34 mouse cellular contexts compared by ENCODE assay signal in the genomic region with DNA sequence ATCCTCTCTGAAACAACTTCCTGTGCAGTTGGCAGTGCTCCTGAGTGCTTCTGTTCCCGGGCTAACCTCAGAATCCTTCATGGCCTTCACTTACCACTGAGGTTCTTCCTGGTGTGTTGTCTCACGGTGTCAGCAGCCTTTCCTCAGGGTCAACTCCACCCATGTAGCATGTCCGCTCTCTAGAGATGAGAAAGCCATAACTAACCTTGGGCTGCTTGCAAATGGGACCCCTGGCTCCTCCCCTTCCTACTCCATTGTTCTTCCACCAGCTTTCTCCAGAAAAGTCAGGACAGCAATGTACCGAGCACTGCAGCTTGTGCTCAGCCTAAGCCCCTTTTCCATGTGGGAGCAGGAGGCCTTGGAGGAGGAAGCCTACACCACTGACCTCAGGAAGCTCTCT. TPM values are rescaled to one million over a fixed set of nuclear protein-coding genes. Genes with fewer than 3 reads are reported as not detected.
DNase-seq lines count a peak whose midpoint lies in the region; ATAC-seq and TF ChIP-seq lines count a peak whose summit lies in the region.
"Had no signal": no experiment of that assay in that cellular context is flagged by ENCODE, and none has a peak within 500 bp of the region (broad histone marks: within the 10 kb centered on the region; RNA-seq: fewer than 3 reads in every experiment).

No protein-coding gene starts in this region.

- H3K27ac ChIP-seq in heart, postnatal 0 days (ENCODE audit: low read depth) = peak overlapping the region; percentile 52
- H3K27ac ChIP-seq in liver, embryonic 16.5 days (ENCODE audit: low read length) = 0 out of 2 replicates have a peak overlapping the region, but pooled peaks have one; percentile 12
- 0 out of 2 replicates have a peak overlapping the region, but pooled peaks have one; percentile 21 for H3K27ac ChIP-seq in embryonic facial prominence, embryonic 10.5 days (replicated peaks)
- H3K27ac ChIP-seq: hindbrain, embryonic 15.5 days; kidney, postnatal 0 days; liver, embryonic 15.5 days had no signal

- no peaks in the 10 kb centered on the region for H3K27me3 ChIP-seq in heart, postnatal 0 days (ENCODE audit: control insufficient read depth, insufficient read depth, low read length)
- H3K27me3 ChIP-seq in liver, embryonic 16.5 days (ENCODE audit: control insufficient read depth, insufficient read depth, low read depth, low read length) = peaks cover 5% of the 10 kb centered on the region
- peaks cover 40% of the 10 kb centered on the region for H3K27me3 ChIP-seq in embryonic facial prominence, embryonic 10.5 days (replicated peaks; ENCODE audit: low read depth, poor library complexity, severe bottlenecking)
- H3K27me3 ChIP-seq: hindbrain, embryonic 15.5 days had no signal

- no peak overlapping the region for H3K4me3 ChIP-seq in heart, postnatal 0 days (ENCODE audit: low read depth, low read length)
- no peak overlapping the region for H3K4me3 ChIP-seq in liver, embryonic 16.5 days (ENCODE audit: low read depth, low read length)
- H3K4me3 ChIP-seq in embryonic facial prominence, embryonic 10.5 days = 0 out of 2 replicates have a peak overlapping the region, but pooled peaks have one; percentile 49
- H3K4me3 ChIP-seq: erythroblast, embryonic 14.5 days; hindbrain, embryonic 15.5 days; liver, embryonic 15.5 days had no signal

- peaks cover 56% of the 10 kb centered on the region for H3K36me3 ChIP-seq in heart, postnatal 0 days (replicated peaks; ENCODE audit: control insufficient read depth, insufficient read depth, low read length)
- H3K36me3 ChIP-seq in liver, embryonic 16.5 days (ENCODE audit: control insufficient read depth, insufficient read depth) = peaks cover 5% of the 10 kb centered on the region
- H3K36me3 ChIP-seq in embryonic facial prominence, embryonic 10.5 days (replicated peaks) = peaks cover 86% of the 10 kb centered on the region

- no peak for TF ChIP-seq CTCF in heart, postnatal 0 days (IDR thresholded peaks at IDR 0.05; ENCODE audit: low read depth)

- no peak overlapping the region for H3K4me2 ChIP-seq in heart, postnatal 0 days (ENCODE audit: low read depth, low read length)
- no peak overlapping the region for H3K4me2 ChIP-seq in liver, embryonic 16.5 days (ENCODE audit: low read depth, low read length)
- H3K4me2 ChIP-seq: hindbrain, embryonic 15.5 days; liver, embryonic 15.5 days; midbrain, embryonic 11.5 days had no signal

- no peak for TF ChIP-seq EP300 in heart, postnatal 0 days (IDR thresholded peaks at IDR 0.05; ENCODE audit: low read depth)

- 64% methylated on average over 4 of the region's 4 CpGs for WGBS in heart, postnatal 0 days
- WGBS in liver, embryonic 16.5 days (ENCODE audit: insufficient replicate concordance) = 72% methylated on average over 4 of the region's 4 CpGs
- WGBS in embryonic facial prominence, embryonic 10.5 days = 85% methylated on average over 4 of the region's 4 CpGs

- H3K4me1 ChIP-seq in heart, postnatal 0 days (ENCODE audit: control insufficient read depth, insufficient read depth) = peaks cover 21% of the 10 kb centered on the region; the same call in 1 of the 2 replicates
- peaks cover 29% of the 10 kb centered on the region for H3K4me1 ChIP-seq in liver, embryonic 16.5 days (ENCODE audit: control insufficient read depth, low read depth, low read length)
- peaks cover 25% of the 10 kb centered on the region for H3K4me1 ChIP-seq in embryonic facial prominence, embryonic 10.5 days

- no peak for DNase-seq in heart, postnatal 0 days (ENCODE audit: low spot score)
- no peak for DNase-seq in heart, postnatal 36 days
- DNase-seq in liver = no peak
- DNase-seq in R1 (ENCODE audit: low read depth, low spot score) = peak; percentile 50
- DNase-seq in embryonic facial prominence, embryonic 10.5 days (ENCODE audit: low spot score) = no peak
- no peak for DNase-seq in urinary bladder, adult 18-20 months (ENCODE audit: low spot score in 2 of 2)
- DNase-seq: adrenal gland, postnatal 10 days; B cell, adult 2 months; cerebellum, adult 11-12 months; cerebellum, postnatal 10 days; heart, postnatal 4 days; kidney, adult 2 months; layer of hippocampus, postnatal 36 days; left cerebral cortex, postnatal 4 days; lung, postnatal 14 days; right cerebral cortex, adult 18-20 months; spleen, adult 18-20 months; thymus, adult 2 months; thymus, postnatal 36 days had no signal

- H3K9ac ChIP-seq in heart, postnatal 0 days (replicated peaks; ENCODE audit: low read depth, low read length) = no peak overlapping the region
- no peak overlapping the region for H3K9ac ChIP-seq in liver, embryonic 16.5 days (ENCODE audit: low read depth, low read length)
- H3K9ac ChIP-seq: hindbrain, embryonic 15.5 days; liver, embryonic 15.5 days had no signal

- H3K9me3 ChIP-seq in heart, postnatal 0 days (replicated peaks; ENCODE audit: control insufficient read depth, low read length) = no peaks in the 10 kb centered on the region
- H3K9me3 ChIP-seq in liver, embryonic 16.5 days (replicated peaks; ENCODE audit: control insufficient read depth, low read length) = no peaks in the 10 kb centered on the region
- H3K9me3 ChIP-seq in embryonic facial prominence, embryonic 10.5 days = no peaks in the 10 kb centered on the region
- H3K9me3 ChIP-seq: hindbrain, embryonic 15.5 days; liver, embryonic 15.5 days had no signal

- no peak for ATAC-seq in heart, postnatal 0 days (ENCODE audit: insufficient read depth, low read depth)
- no peak for ATAC-seq in liver, embryonic 16.5 days (ENCODE audit: low read depth)
- ATAC-seq: forebrain, embryonic 16.5 days; inflammation-experienced regulatory T-cells, adult 6 months; midbrain, embryonic 16.5 days had no signal

- intact Hi-C loops in heart, postnatal 36 days (cut with DNase I) = no loop called here

RNA-seq across cellular contexts. Expression of a gene that starts 1.5 kb away (rescaled TPM):
- total RNA-seq in heart, postnatal 0 days (2014; rRNA removed; ENCODE audit: low replicate concordance) = 25.1 TPM in 1 of 2 replicates, not detected in the other
- 9.9 and 11.8 TPM in 2 replicates for polyA plus RNA-seq in heart, postnatal 0 days (2015; fragmentation: Nextera tagmentation; extraction: Ambion mirVana)
- total RNA-seq in heart, postnatal 36 days (2021) = not detected
- polyA plus RNA-seq in liver, embryonic 16.5 days (2015; fragmentation: Nextera tagmentation; extraction: Ambion mirVana) = 16.2 and 16.4 TPM in 2 replicates
- polyA plus RNA-seq in embryonic facial prominence, embryonic 10.5 days (2016; fragmentation: Nextera tagmentation; extraction: Ambion mirVana) = not detected in 2 replicates
- total RNA-seq: common myeloid progenitor, adult 5-6 weeks; gastrocnemius, adult 8-10 months; granulocyte monocyte progenitor cell, adult 5-6 weeks; megakaryocyte, adult 5-6 weeks; neutrophil, adult 5-6 weeks had no signal
- polyA plus RNA-seq: erythroblast, embryonic 14.5 days; forebrain, embryonic 11.5 days; forebrain, embryonic 16.5 days; midbrain, embryonic 16.5 days had no signal

RNA-seq across cellular contexts. Expression of a gene that starts 8.5 kb away (rescaled TPM):
- total RNA-seq in heart, postnatal 0 days (2014; rRNA removed; ENCODE audit: low replicate concordance) = 41.1 and 43.4 TPM in 2 replicates
- 163 and 185 TPM in 2 replicates for polyA plus RNA-seq in heart, postnatal 0 days (2015; fragmentation: Nextera tagmentation; extraction: Ambion mirVana)
- 10 to 100 TPM; 75.6 to 87.1 TPM for total RNA-seq in heart, postnatal 36 days (2021)
- polyA plus RNA-seq in liver, embryonic 16.5 days (2015; fragmentation: Nextera tagmentation; extraction: Ambion mirVana) = 66.8 and 67.8 TPM in 2 replicates
- 192 and 198 TPM in 2 replicates for polyA plus RNA-seq in embryonic facial prominence, embryonic 10.5 days (2016; fragmentation: Nextera tagmentation; extraction: Ambion mirVana)

RNA-seq across cellular contexts. Expression of a gene that starts 8.6 kb away (rescaled TPM):
- total RNA-seq in heart, postnatal 0 days (2014; rRNA removed; ENCODE audit: low replicate concordance) = 104 and 132 TPM in 2 replicates
- 147 and 155 TPM in 2 replicates for polyA plus RNA-seq in heart, postnatal 0 days (2015; fragmentation: Nextera tagmentation; extraction: Ambion mirVana)
- 10 to 100 TPM; 46.4 to 47.8 TPM for total RNA-seq in heart, postnatal 36 days (2021)
- polyA plus RNA-seq in liver, embryonic 16.5 days (2015; fragmentation: Nextera tagmentation; extraction: Ambion mirVana) = 52.4 and 87.2 TPM in 2 replicates
- 620 and 640 TPM in 2 replicates for polyA plus RNA-seq in embryonic facial prominence, embryonic 10.5 days (2016; fragmentation: Nextera tagmentation; extraction: Ambion mirVana)

RNA-seq across cellular contexts. Expression of a gene that starts 11.0 kb away (rescaled TPM):
- 57.5 and 76.7 TPM in 2 replicates for total RNA-seq in heart, postnatal 0 days (2014; rRNA removed; ENCODE audit: low replicate concordance)
- polyA plus RNA-seq in heart, postnatal 0 days (2015; fragmentation: Nextera tagmentation; extraction: Ambion mirVana) = 67.5 and 69.6 TPM in 2 replicates
- total RNA-seq in heart, postnatal 36 days (2021) = 10 to 100 TPM; 48.2 to 54.6 TPM
- polyA plus RNA-seq in liver, embryonic 16.5 days (2015; fragmentation: Nextera tagmentation; extraction: Ambion mirVana) = 158 and 184 TPM in 2 replicates
- 142 and 145 TPM in 2 replicates for polyA plus RNA-seq in embryonic facial prominence, embryonic 10.5 days (2016; fragmentation: Nextera tagmentation; extraction: Ambion mirVana)

RNA-seq across cellular contexts. Expression of a gene that starts 18.3 kb away (rescaled TPM):
- total RNA-seq in heart, postnatal 0 days (2014; rRNA removed; ENCODE audit: low replicate concordance) = 12.4 and 63.2 TPM in 2 replicates
- 14.1 and 15.2 TPM in 2 replicates for polyA plus RNA-seq in heart, postnatal 0 days (2015; fragmentation: Nextera tagmentation; extraction: Ambion mirVana)
- total RNA-seq in heart, postnatal 36 days (2021) = 10 to 100 TPM; 10.0 to 10.1 TPM
- 27.3 and 28.0 TPM in 2 replicates for polyA plus RNA-seq in liver, embryonic 16.5 days (2015; fragmentation: Nextera tagmentation; extraction: Ambion mirVana)
- polyA plus RNA-seq in embryonic facial prominence, embryonic 10.5 days (2016; fragmentation: Nextera tagmentation; extraction: Ambion mirVana) = 27.7 and 29.5 TPM in 2 replicates
